Mouse (Mus musculus) embryonic facial prominence, embryonic 13.5 days (tissue): ENCODE data around the gene Btaf1. TPM values are rescaled to one million over a fixed set of nuclear protein-coding genes. Genes with fewer than 3 reads are reported as not detected.
A peak's percentile ranks its signal among the peaks of the same experiment; 100 is the strongest.
"Not testable (repeated sequence)": the region's sequence is repeated elsewhere in the genome, so short reads cannot be mapped to it uniquely, and the experiment has no call there.

Source experiments
- ATAC-seq: fragments of 200-750 bp; cut with Nextera tagmentation; 2 replicates; pipeline ENCODE4 v1.8.0; 2017; ENCODE audit warnings: low read depth; ENCODE audit not compliant: insufficient number of reproducible peaks, insufficient read depth, low FRiP score, low TSS enrichment
- H3K27ac ChIP-seq: fragments of 300-500 bp; sonication (generic); 2 replicates; pipeline ENCODE4 v1.5.1; 2015; ENCODE audit warnings: moderate library complexity, mild to moderate bottlenecking, inconsistent platforms
- H3K27me3 ChIP-seq: fragments of 300-500 bp; sonication (generic); 2 replicates; pipeline ENCODE4 v1.6.1; 2015; ENCODE audit warnings: mild to moderate bottlenecking, inconsistent platforms
- H3K36me3 ChIP-seq: fragments of 300-500 bp; sonication (generic); 2 replicates; pipeline ENCODE4 v1.6.1; 2015; ENCODE audit warnings: mild to moderate bottlenecking, inconsistent platforms
- H3K4me1 ChIP-seq: fragments of 300-500 bp; sonication (generic); 2 replicates; pipeline ENCODE4 v1.6.1; 2015; ENCODE audit warnings: inconsistent platforms
- H3K4me2 ChIP-seq: fragments of 300-500 bp; sonication (generic); 2 replicates; pipeline ENCODE4 v1.6.1; 2015; ENCODE audit warnings: moderate library complexity, mild to moderate bottlenecking, inconsistent platforms
- H3K4me3 ChIP-seq: fragments of 300-500 bp; sonication (generic); 2 replicates; pipeline ENCODE4 v1.5.1; 2015; ENCODE audit warnings: mild to moderate bottlenecking, inconsistent platforms
- H3K9ac ChIP-seq: fragments of 300-500 bp; sonication (generic); 2 replicates; pipeline ENCODE4 v1.6.1; 2015; ENCODE audit warnings: mild to moderate bottlenecking, inconsistent platforms
- H3K9me3 ChIP-seq: fragments of 300-500 bp; sonication (generic); 2 replicates; pipeline ENCODE4 v1.6.1; 2016; ENCODE audit warnings: inconsistent platforms
- WGBS: fragments of 180-500 bp; shearing (Covaris S2); methylation state at CpG from one replicate; pipeline ENCODE4 v1.1.7; 2015; ENCODE audit warnings: mixed read lengths; 5-methylcytosine and 5-hydroxymethylcytosine counted together
- polyA plus RNA-seq: library from polyadenylated mRNA; unstranded; fragments of >200 nt; fragmentation: Nextera tagmentation; extraction: Ambion mirVana; gene quantifications from 2 replicates; pipeline ENCODE4 v1.2.1, GENCODE M21; 2015

Gene Btaf1
- polyA plus RNA-seq, 1 experiment from 2014 or later: 10.6 TPM

DNA sequence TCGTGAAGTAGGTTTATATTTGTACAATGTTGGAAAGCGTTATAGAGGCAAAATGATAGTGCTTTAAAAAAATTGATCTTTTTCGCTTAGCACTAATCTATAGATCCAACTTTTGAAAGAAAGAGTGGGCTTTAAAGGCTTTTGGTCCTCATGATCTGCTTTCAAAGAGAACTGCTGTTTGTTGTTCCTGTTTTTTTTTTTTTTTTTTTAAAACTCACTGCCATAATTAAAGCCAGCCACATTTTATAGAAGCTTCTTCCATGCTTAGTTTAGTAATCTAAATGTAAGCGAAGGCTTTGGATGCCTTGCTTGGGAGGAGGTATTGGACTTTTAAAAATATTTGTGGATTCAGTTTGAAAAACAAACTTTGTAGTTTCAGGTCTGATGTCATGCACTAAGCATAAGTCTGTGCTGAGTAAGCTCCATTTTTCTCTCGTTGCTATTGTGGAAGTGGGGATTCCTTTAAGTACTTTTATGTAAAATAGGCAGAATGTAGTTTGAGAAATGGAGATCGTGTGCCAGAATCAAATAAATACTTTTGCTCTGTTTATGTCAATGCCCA lies 2.0 kb downstream of the Btaf1 start:
- 50% methylated on average over 6 of the region's 6 CpGs for WGBS
- no peaks in the 10 kb centered on the region for H3K9me3 ChIP-seq
- peak overlapping the region; percentile 81 for H3K4me2 ChIP-seq
- peaks cover 22% of the 10 kb centered on the region for H3K4me1 ChIP-seq
- H3K4me3 ChIP-seq: peak overlapping the region; percentile 89
- 0 out of 2 replicates have a peak overlapping the region, but pooled peaks have one; percentile 11 for H3K27ac ChIP-seq
- no peak overlapping the region for H3K9ac ChIP-seq
- H3K27me3 ChIP-seq: no peaks in the 10 kb centered on the region
- no peak for ATAC-seq
- H3K36me3 ChIP-seq: no peaks in the 10 kb centered on the region

DNA sequence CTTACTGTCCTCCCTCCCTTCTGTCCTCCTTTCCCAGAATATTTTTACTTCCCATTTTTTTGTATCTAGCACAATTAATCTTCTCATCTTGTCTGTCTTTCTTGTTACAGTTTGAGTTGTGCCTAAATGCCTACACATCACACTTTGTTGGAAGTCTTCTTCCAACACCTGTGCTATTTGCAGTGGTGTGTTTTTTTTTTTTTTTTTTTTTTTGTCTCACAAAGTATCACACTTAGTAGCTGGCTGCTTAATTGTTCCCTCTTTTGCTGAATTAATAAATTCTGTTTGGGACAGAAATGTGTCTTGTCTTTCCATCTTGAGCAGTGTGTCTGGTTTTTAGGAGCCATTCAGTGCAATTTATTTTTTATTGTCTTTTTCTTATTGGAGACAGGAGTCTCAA lies 3.9 kb downstream of the Btaf1 start:
- Histone ChIP-seq H3K27me3 (no peaks in the 10 kb centered on the region), H3K4me1 (peaks cover 22% of the 10 kb centered on the region), H3K9ac (no peak overlapping the region), H3K9me3 (no peaks in the 10 kb centered on the region), H3K4me2 (no peak overlapping the region), H3K4me3 (no peak overlapping the region), H3K27ac (no peak overlapping the region), H3K36me3 (no peaks in the 10 kb centered on the region)
- no peak for ATAC-seq

DNA sequence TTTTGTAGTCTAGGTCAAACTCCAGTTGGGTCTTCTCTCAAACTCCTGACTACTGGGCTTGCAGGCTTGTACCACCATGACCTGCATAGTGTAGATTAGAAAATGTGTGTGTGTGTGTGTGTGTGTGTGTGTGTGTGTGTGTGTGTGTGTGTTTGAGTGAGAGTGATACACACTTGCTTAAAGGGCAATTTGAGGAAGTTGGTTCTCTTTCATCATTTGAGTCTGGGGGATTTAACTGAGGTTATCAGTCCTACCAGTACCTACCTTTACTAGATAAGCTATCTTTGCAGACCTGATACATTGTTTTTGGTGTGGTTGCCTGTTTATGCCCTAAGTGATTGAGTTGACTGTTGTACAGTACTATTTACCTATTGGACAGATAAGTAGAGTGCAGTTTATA lies 6.2 kb downstream of the Btaf1 start:
- ATAC-seq: no peak

DNA sequence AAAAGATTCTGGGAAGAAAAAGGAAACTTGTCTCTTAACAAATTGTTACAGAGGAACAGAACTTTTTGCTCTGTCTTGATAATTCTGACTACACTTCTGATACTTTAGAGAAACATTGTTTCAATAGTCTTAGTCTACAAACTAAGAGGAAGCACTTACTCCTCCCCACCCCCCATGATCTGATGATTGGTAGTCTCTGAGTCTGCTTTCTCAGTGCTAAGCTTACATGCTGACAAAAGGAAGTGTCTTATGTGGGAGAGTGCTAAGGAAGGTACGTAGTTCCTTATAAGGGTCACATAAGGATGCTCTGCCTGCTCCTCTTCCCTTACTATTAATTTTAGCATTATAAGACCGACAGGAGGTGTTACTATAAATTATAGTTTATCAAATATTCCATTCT lies 6.7 kb downstream of the Btaf1 start:
- Histone ChIP-seq H3K27me3 (no peaks in the 10 kb centered on the region), H3K9ac (no peak overlapping the region), H3K4me1 (peaks cover 8% of the 10 kb centered on the region; the same call in 1 of the 2 replicates), H3K36me3 (no peaks in the 10 kb centered on the region), H3K27ac (no peak overlapping the region), H3K4me3 (no peak overlapping the region), H3K9me3 (no peaks in the 10 kb centered on the region), H3K4me2 (no peak overlapping the region)
- ATAC-seq: no peak
- 92% methylated on average over 2 of the region's 2 CpGs for WGBS

More for the DNA sequence above, 6.2 kb downstream of the Btaf1 start:
- no peak overlapping the region for H3K4me3 ChIP-seq
- H3K9me3 ChIP-seq: no peaks in the 10 kb centered on the region
- H3K9ac ChIP-seq: no peak overlapping the region
- peaks cover 13% of the 10 kb centered on the region for H3K4me1 ChIP-seq
- no peaks in the 10 kb centered on the region for H3K36me3 ChIP-seq
- no peak overlapping the region for H3K27ac ChIP-seq
- no peak overlapping the region for H3K4me2 ChIP-seq
- no peaks in the 10 kb centered on the region for H3K27me3 ChIP-seq

DNA sequence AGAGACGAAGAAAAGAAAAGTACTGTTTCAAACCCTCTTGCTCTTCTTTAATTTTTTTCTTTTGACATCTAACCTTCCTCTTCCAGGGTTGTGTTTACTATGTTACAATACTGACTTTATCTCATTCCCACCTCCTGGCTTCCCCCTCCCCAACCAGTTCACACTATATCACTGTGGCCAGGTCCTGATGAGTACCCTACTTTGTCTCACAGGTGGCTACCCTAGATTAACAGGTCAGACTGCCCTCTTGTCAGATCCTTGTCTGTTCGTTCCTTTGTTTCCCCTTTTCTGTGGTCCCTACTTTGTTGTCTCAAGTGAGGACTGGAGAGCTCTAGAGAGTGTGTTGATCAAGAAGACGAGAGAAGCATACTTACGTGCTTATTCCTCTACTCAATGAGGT lies 10.4 kb downstream of the Btaf1 start:
- Histone ChIP-seq H3K36me3 (no peaks in the 10 kb centered on the region), H3K4me1 (no peaks in the 10 kb centered on the region), H3K9ac (no peak overlapping the region), H3K27me3 (no peaks in the 10 kb centered on the region), H3K9me3 (no peaks in the 10 kb centered on the region), H3K4me2 (no peak overlapping the region), H3K27ac (no peak overlapping the region), H3K4me3 (no peak overlapping the region)
- no peak for ATAC-seq
- WGBS: 87% methylated on average over 4 of the region's 4 CpGs

DNA sequence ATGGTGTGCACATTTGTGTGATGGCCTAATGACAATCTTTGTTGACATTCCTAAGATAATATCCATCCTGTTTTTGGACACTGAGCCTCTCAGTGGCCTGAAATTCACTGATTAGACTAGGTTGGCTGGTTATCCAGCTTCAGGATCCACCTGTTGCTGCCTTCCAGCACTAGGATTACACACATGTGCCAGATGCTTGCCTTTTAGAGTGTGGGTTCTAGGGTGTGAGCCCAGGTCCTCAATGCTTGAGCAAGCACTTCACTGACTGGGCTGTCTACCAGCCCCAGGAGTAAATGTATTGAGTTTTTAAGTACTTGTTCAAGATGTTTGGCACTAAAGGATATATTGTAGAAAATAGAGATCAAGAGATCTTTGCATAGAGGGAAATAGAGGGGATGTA lies 12.1 kb downstream of the Btaf1 start:
- no peaks in the 10 kb centered on the region for H3K9me3 ChIP-seq
- no peaks in the 10 kb centered on the region for H3K4me1 ChIP-seq
- no peak overlapping the region for H3K4me2 ChIP-seq
- no peak overlapping the region for H3K27ac ChIP-seq
- H3K4me3 ChIP-seq: no peak overlapping the region
- H3K36me3 ChIP-seq: no peaks in the 10 kb centered on the region
- H3K27me3 ChIP-seq: no peaks in the 10 kb centered on the region
- H3K9ac ChIP-seq: no peak overlapping the region
- no peak for ATAC-seq

DNA sequence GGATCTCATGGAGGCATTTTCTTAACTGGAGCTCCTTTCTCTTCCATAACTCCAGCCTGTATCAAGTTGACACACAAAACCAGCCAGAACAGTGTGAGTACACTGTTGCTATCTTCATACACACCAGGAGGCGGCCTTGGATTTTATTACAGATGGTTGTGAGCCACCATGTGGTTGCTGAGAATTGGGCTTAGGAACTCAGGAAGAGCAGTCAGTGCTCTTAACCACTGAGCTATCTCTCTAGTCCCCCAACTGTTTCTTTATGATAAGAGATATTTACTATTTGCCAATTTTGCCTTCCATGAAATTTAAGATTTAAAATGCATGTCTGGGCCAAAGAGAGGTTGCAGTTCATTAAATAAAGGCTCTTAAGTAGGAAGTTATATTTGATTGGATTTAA lies 14.2 kb downstream of the Btaf1 start:
- Histone ChIP-seq H3K9ac (no peak overlapping the region), H3K36me3 (peaks cover 2% of the 10 kb centered on the region; the same call in 1 of the 2 replicates), H3K27ac (no peak overlapping the region), H3K27me3 (no peaks in the 10 kb centered on the region), H3K4me3 (no peak overlapping the region), H3K4me1 (no peaks in the 10 kb centered on the region), H3K4me2 (no peak overlapping the region), H3K9me3 (no peaks in the 10 kb centered on the region)
- ATAC-seq: no peak
- WGBS: 58% methylated on average over 1 of the region's 1 CpGs

DNA sequence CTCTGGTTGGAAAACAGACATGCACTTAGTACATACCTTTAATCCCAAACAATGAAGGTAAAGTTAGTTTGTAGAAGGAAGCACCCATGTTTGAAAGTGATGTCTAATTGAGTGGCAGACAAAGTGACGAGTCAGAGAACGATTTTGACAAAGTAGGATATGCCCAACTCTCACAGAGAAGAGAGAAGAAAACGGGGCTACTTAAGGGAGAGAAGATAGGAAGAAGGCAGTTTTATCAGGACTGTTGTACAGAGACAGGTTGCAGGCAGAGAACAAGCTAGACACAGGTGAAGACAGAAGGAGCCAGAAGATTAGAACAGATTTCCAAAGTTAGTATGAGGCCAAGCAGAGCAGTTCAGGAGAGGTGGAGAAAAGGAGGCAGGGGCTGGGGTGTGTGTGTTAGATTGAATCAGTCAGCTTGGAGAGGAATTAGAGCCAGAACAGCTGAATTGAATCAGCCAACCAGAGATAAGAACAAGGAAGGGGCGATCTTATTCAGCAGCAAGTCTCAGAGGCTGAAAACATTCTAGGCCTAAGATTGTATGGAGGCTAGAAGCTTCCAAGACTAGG lies 27.8 kb downstream of the Btaf1 start:
- no peak overlapping the region for H3K4me2 ChIP-seq
- peaks cover 14% of the 10 kb centered on the region for H3K36me3 ChIP-seq
- WGBS: 68% methylated on average over 4 of the region's 4 CpGs
- H3K4me3 ChIP-seq: no peak overlapping the region
- no peaks in the 10 kb centered on the region for H3K9me3 ChIP-seq
- ATAC-seq: no peak
- no peak overlapping the region for H3K9ac ChIP-seq
- no peaks in the 10 kb centered on the region for H3K27me3 ChIP-seq
- no peaks in the 10 kb centered on the region for H3K4me1 ChIP-seq
- H3K27ac ChIP-seq: no peak overlapping the region

DNA sequence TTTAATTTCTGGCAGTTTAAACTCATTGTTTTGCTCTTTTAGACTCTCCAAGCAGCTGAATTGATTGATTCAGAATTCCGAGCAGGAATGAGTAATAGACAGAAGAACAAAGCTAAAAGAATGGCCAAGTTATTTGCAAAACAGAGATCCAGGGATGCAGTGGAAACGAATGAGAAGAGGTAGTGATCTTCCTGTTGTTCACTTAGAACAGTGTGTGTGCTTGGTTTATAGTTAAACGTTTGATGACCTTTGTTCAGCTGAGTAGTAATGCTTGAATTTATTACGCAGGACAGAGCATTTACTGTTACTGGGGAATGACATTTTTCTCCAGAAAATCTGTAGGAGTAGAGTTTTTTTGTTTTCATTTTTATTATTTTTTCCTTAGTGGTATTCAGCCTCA lies 32.5 kb downstream of the Btaf1 start:
- H3K27me3 ChIP-seq: no peaks in the 10 kb centered on the region
- 91% methylated on average over 4 of the region's 4 CpGs for WGBS
- H3K27ac ChIP-seq: no peak overlapping the region
- no peak overlapping the region for H3K9ac ChIP-seq
- H3K4me2 ChIP-seq: no peak overlapping the region
- no peaks in the 10 kb centered on the region for H3K4me1 ChIP-seq
- ATAC-seq: no peak
- H3K36me3 ChIP-seq: peaks cover 41% of the 10 kb centered on the region
- H3K9me3 ChIP-seq: no peaks in the 10 kb centered on the region
- no peak overlapping the region for H3K4me3 ChIP-seq

DNA sequence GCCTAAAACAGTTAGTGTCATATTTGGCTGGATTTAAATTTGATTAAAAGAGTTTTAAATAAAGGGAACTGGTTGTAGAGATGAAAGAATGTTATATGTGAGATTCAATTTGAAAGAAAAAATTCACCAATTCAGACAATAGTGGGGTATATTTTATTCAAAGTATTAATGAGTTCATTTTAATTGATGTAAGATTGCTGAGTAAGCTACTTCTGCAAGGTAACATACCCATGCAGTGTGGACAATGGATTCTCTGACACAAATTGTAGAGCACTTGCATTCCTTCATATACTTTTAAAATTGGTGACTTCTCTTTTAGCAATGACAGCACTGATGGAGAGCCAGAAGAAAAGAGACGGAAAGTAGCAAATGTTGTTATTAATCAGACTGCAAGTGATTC lies 35.4 kb downstream of the Btaf1 start:
- no peaks in the 10 kb centered on the region for H3K9me3 ChIP-seq
- peaks cover 56% of the 10 kb centered on the region for H3K36me3 ChIP-seq
- H3K27ac ChIP-seq: no peak overlapping the region
- ATAC-seq: no peak
- H3K9ac ChIP-seq: no peak overlapping the region
- H3K4me2 ChIP-seq: no peak overlapping the region
- H3K27me3 ChIP-seq: no peaks in the 10 kb centered on the region
- WGBS: 97% methylated on average over 1 of the region's 1 CpGs
- no peak overlapping the region for H3K4me3 ChIP-seq
- H3K4me1 ChIP-seq: no peaks in the 10 kb centered on the region

DNA sequence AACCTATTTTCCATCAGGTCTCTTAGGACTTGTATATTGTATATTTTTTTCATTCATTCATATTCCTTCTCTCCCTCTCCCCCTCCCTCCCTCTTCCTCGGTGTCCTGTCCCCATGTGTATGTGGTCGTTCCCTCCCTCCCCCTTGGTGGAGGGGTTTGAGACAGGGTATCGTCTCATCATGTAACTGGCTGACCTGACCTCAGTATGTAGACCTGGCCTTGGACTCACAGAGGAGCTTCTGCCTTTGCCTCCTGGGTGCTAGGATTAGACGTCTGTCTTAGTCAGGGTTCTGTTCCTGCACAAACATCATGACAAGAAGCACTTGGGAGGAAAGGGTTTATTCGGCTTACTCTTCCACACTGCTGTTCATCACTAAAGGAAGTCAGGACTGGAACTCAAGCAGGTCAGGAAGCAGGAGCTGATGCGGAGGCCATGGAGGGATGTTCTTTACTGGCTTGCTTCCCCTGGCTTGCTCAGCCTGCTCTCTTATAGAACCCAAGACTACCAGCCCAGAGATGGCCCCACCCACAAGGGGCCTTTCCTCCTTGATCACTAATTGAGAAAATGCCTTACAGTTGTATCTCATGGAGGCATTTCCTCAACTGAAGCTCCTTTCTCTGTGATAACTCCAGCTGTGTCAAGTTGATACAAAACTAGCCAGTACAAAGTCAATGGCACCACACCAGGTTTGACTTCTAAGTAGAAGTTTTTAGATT lies 36.8 kb downstream of the Btaf1 start:
- not testable (repeated sequence) for ATAC-seq, H3K4me2 ChIP-seq, H3K4me1 ChIP-seq, H3K9me3 ChIP-seq, H3K4me3 ChIP-seq, H3K27ac ChIP-seq, H3K27me3 ChIP-seq, H3K9ac ChIP-seq
- 88% methylated on average over 6 of the region's 6 CpGs for WGBS
- H3K36me3 ChIP-seq: peaks cover 60% of the 10 kb centered on the region

DNA sequence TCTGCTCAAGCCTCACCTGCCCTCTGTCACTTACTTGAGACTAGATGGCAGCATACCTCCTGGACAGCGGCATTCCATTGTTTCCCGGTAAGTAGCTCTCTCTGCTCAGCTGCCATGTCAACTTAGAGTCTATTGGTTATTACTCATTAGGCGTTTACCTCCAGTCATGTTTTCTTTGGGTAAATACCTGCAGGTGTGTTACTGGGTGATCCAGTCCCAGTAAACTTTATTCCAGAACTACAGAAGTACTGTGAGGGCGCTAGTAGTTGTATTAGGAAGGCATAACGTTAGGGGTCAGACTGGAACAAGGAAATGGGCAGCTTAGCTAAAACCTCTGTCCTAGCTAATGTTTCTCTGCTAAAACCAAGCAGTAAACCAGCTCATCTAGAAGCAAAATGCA lies 78.7 kb downstream of the Btaf1 start:
- H3K27me3 ChIP-seq: no peaks in the 10 kb centered on the region
- H3K9me3 ChIP-seq: no peaks in the 10 kb centered on the region
- H3K27ac ChIP-seq: no peak overlapping the region
- H3K36me3 ChIP-seq: peaks cover 81% of the 10 kb centered on the region
- H3K4me1 ChIP-seq: no peaks in the 10 kb centered on the region
- H3K4me3 ChIP-seq: no peak overlapping the region
- no peak overlapping the region for H3K4me2 ChIP-seq
- H3K9ac ChIP-seq: no peak overlapping the region
- no peak for ATAC-seq
- WGBS: 84% methylated on average over 5 of the region's 5 CpGs
